Mouse (Mus musculus) cerebellum, adult (tissue): ENCODE measurements at regions not wholly inside any gene's neighbourhood (a gene's known extent, or its start where the extent isn't known, plus 50 kb on each side); places are given as distances from the start of the nearest gene placed in this dataset.

Experiments used
- ATAC-seq: cut with Nextera tagmentation; 2 replicates; pipeline ENCODE4 v1.9.2; 2017; ENCODE audit warnings: mild to moderate bottlenecking, moderate library complexity, mixed read lengths; ENCODE audit not compliant: insufficient number of reproducible peaks, low FRiP score, low TSS enrichment

GRCm38 (mm10) chr13:52422456-52422855 lies 108.6 kb downstream of the Diras2 start:
- ATAC-seq = no peak

- ATAC-seq = no peak
Measured at GRCm38 (mm10) chr13:52428527-52428926, 102.6 kb downstream of the Diras2 start.

- no peak for ATAC-seq
Measured at GRCm38 (mm10) chr13:52436756-52437155, 94.3 kb downstream of the Diras2 start.

- ATAC-seq = no peak
Measured at GRCm38 (mm10) chr13:52445513-52445912, 85.6 kb downstream of the Diras2 start.

- ATAC-seq = no peak
Measured at GRCm38 (mm10) chr13:52448902-52449301, 82.2 kb downstream of the Diras2 start.

- ATAC-seq = no peak
Measured at GRCm38 (mm10) chr13:52451486-52451885, 79.6 kb downstream of the Diras2 start.

GRCm38 (mm10) chr13:52452291-52452690 lies 78.8 kb downstream of the Diras2 start:
- ATAC-seq = no peak
